Mouse (Mus musculus) ES-E14 (cell line): ENCODE results near the gene Zfp593.

Experiments used
- CHD2 ChIP-seq: IDR thresholded peaks from 2 replicates; pipeline ENCODE4 v1.6.1; 2014; ENCODE audit warnings: mild to moderate bottlenecking, low read depth, low read length, inconsistent platforms
- HCFC1 ChIP-seq: IDR thresholded peaks from 2 replicates; pipeline ENCODE4 v1.6.1; 2012; ENCODE audit warnings: low read length, inconsistent platforms, borderline replicate concordance; ENCODE audit not compliant: insufficient read depth
- MAFK ChIP-seq: IDR thresholded peaks from 2 replicates; pipeline ENCODE4 v1.6.1; 2014; ENCODE audit warnings: mild to moderate bottlenecking, low read depth, low read length, inconsistent platforms; ENCODE audit not compliant: insufficient read depth
- ZC3H11A ChIP-seq: IDR thresholded peaks from 2 replicates; pipeline ENCODE4 v1.6.1; 2012; ENCODE audit warnings: low read depth, mild to moderate bottlenecking, inconsistent platforms, low read length, borderline replicate concordance

- TF ChIP-seq ZC3H11A (no peak), HCFC1 (no peak), CHD2 (no peak), MAFK (no peak)
These were observed 4.3 kb upstream of the Zfp593 start for GRCm38 (mm10) chr4:134249651-134250050.
